Mouse (Mus musculus) limb, embryonic 12.5 days (tissue): ENCODE data around the gene Drd3. TPM values are rescaled to one million over a fixed set of nuclear protein-coding genes. Genes with fewer than 3 reads are reported as not detected.

Experiments
- ATAC-seq: fragments of 200-750 bp; cut with Nextera tagmentation; 2 replicates; pipeline ENCODE4 v1.8.0; 2017; ENCODE audit warnings: low read depth, moderate TSS enrichment; ENCODE audit not compliant: insufficient number of reproducible peaks, insufficient read depth, low FRiP score, low TSS enrichment
- H3K27ac ChIP-seq: fragments of 300-500 bp; sonication (generic); 2 replicates; pipeline ENCODE4 v1.5.1; 2016; ENCODE audit warnings: mild to moderate bottlenecking, moderate library complexity
- H3K27me3 ChIP-seq: fragments of 300-500 bp; sonication (generic); 2 replicates; pipeline ENCODE4 v1.6.1; 2016; ENCODE audit warnings: mild to moderate bottlenecking, moderate library complexity
- H3K36me3 ChIP-seq: fragments of 300-500 bp; sonication (generic); 2 replicates; pipeline ENCODE4 v1.6.1; 2016; ENCODE audit warnings: mild to moderate bottlenecking, moderate library complexity
- H3K4me1 ChIP-seq: fragments of 300-500 bp; sonication (generic); replicated peaks from 2 replicates; pipeline ENCODE4 v1.6.1; 2016
- H3K4me2 ChIP-seq: fragments of 300-500 bp; sonication (generic); 2 replicates; pipeline ENCODE4 v1.6.1; 2016; ENCODE audit warnings: mild to moderate bottlenecking, moderate library complexity
- H3K4me3 ChIP-seq: fragments of 300-500 bp; sonication (generic); replicated peaks from 2 replicates; pipeline ENCODE4 v1.5.1; 2016; ENCODE audit warnings: mild to moderate bottlenecking
- H3K9ac ChIP-seq: fragments of 300-500 bp; sonication (generic); replicated peaks from 2 replicates; pipeline ENCODE4 v1.6.1; 2016; ENCODE audit warnings: mild to moderate bottlenecking, moderate library complexity
- H3K9me3 ChIP-seq: fragments of 300-500 bp; sonication (generic); 2 replicates; pipeline ENCODE4 v1.6.1; 2016; ENCODE audit warnings: mild to moderate bottlenecking, moderate library complexity
- WGBS: fragments of 180-500 bp; shearing (Covaris S2); methylation state at CpG from one replicate; pipeline ENCODE4 v1.1.7; 2016; 5-methylcytosine and 5-hydroxymethylcytosine counted together
- polyA plus RNA-seq: library from polyadenylated mRNA; unstranded; fragments of >200 nt; fragmentation: Nextera tagmentation; extraction: Ambion mirVana; gene quantifications from 2 replicates; pipeline ENCODE4 v1.2.1, GENCODE M21; 2016

The Drd3 gene
- polyA plus RNA-seq, 1 experiment from 2014 or later: not detected

GRCm38 (mm10) chr16:43801791-43802307 is 48.0 kb downstream of the Drd3 start:
- H3K36me3 ChIP-seq: no peaks in the 10 kb centered on the region
- peak; percentile 76 for ATAC-seq
- peak overlapping the region; percentile 53; the same call in 1 of the 2 replicates for H3K27ac ChIP-seq
- 2% methylated on average over 18 of the region's 18 CpGs for WGBS
- peaks cover 26% of the 10 kb centered on the region for H3K27me3 ChIP-seq
- H3K4me1 ChIP-seq: peaks cover 29% of the 10 kb centered on the region
- H3K4me2 ChIP-seq: peak overlapping the region; percentile 64
- H3K9me3 ChIP-seq: peaks cover 3% of the 10 kb centered on the region; the same call in 1 of the 2 replicates
- no peak overlapping the region for H3K9ac ChIP-seq
- peak overlapping the region; percentile 32 for H3K4me3 ChIP-seq

DNA sequence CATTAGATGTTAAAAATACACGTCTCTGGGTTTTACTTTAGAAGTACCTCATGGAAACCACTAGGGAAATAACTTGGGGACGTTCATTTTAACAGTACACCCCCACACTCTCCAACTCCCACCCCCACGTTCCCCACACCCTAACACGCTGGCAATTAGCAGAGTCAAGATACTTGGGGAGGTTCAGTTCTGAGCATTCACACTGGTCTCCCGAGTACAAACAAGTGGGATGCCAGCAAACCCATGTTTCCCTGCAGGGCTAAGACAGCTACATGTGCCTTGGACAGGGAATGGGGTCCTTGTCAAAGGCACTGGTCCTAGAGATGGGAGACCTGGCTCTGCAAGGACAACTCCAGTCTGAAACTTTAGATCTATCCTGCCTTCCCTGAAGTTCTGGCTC is 48.6 kb downstream of the Drd3 start:
- Histone ChIP-seq H3K27me3 (peaks cover 26% of the 10 kb centered on the region), H3K4me3 (no peak overlapping the region), H3K9me3 (no peaks in the 10 kb centered on the region), H3K9ac (no peak overlapping the region), H3K4me1 (peaks cover 29% of the 10 kb centered on the region), H3K27ac (no peak overlapping the region), H3K4me2 (no peak overlapping the region), H3K36me3 (no peaks in the 10 kb centered on the region)
- WGBS: 51% methylated on average over 5 of the region's 5 CpGs
- ATAC-seq: no peak

GRCm38 (mm10) chr16:43804364-43804763 is 50.5 kb downstream of the Drd3 start:
- Histone ChIP-seq H3K36me3 (no peaks in the 10 kb centered on the region), H3K9me3 (no peaks in the 10 kb centered on the region), H3K4me1 (peaks cover 26% of the 10 kb centered on the region), H3K4me2 (no peak overlapping the region), H3K4me3 (no peak overlapping the region), H3K27ac (no peak overlapping the region), H3K27me3 (peaks cover 22% of the 10 kb centered on the region), H3K9ac (no peak overlapping the region)
- ATAC-seq: no peak
- WGBS: 88% methylated on average over 6 of the region's 6 CpGs

DNA sequence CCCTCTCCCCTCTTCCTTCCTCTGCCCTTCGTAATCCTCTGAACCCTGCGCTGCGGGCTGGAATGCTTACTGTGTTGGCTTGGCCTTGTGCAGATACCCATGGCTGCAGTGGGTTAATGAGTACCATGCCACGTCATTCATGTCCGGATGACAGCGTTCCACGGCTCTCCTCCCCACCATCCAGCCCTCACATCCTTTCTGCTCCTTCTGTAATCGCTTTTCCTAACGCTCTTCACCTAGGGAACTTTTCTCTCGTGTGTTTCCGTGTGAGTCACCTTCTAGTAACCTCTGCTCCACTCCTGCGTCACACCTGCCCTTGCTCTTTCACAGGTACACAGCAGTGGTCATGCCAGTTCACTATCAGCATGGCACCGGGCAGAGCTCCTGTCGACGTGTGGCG is 53.2 kb downstream of the Drd3 start:
- ATAC-seq: no peak
- WGBS: 71% methylated on average over 16 of the region's 16 CpGs

DNA sequence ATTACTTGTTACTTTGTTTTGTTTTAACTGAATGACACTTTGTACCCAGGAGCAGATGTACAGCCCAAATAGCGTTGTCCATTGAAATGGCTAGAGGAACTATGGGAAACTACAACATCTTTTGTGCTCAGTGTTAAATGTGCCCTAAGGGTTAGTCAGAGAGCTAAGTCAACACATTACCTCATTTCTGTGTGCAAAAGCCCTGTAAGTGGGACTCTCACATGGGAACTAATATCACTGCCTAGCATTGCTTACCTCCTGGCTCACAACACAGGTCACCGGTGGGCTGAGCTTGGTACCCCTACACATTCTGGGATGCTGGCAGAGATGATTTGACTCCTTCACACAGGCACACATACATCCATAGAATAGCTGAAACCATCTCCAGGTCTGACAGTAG is 55.6 kb downstream of the Drd3 start:
- Histone ChIP-seq H3K27ac (no peak overlapping the region), H3K36me3 (no peaks in the 10 kb centered on the region), H3K4me3 (no peak overlapping the region), H3K4me1 (no peaks in the 10 kb centered on the region), H3K9me3 (no peaks in the 10 kb centered on the region), H3K27me3 (0 out of 2 replicates have a peak, but pooled peaks cover 3% of the 10 kb centered on the region), H3K4me2 (no peak overlapping the region), H3K9ac (no peak overlapping the region)
- WGBS: 90% methylated on average over 2 of the region's 2 CpGs
- ATAC-seq: no peak

More for the DNA sequence above, 53.2 kb downstream of the Drd3 start:
- H3K27ac ChIP-seq: no peak overlapping the region
- H3K4me1 ChIP-seq: no peaks in the 10 kb centered on the region
- H3K9me3 ChIP-seq: no peaks in the 10 kb centered on the region
- no peaks in the 10 kb centered on the region for H3K36me3 ChIP-seq
- no peak overlapping the region for H3K4me2 ChIP-seq
- no peak overlapping the region for H3K9ac ChIP-seq
- H3K27me3 ChIP-seq: peaks cover 11% of the 10 kb centered on the region
- H3K4me3 ChIP-seq: no peak overlapping the region

GRCm38 (mm10) chr16:43811402-43811801 is 57.6 kb downstream of the Drd3 start:
- no peaks in the 10 kb centered on the region for H3K9me3 ChIP-seq
- no peak for ATAC-seq
- no peaks in the 10 kb centered on the region for H3K4me1 ChIP-seq
- H3K4me3 ChIP-seq: no peak overlapping the region
- no peak overlapping the region for H3K27ac ChIP-seq
- H3K27me3 ChIP-seq: 0 out of 2 replicates have a peak, but pooled peaks cover under 1% of the 10 kb centered on the region
- H3K4me2 ChIP-seq: no peak overlapping the region
- H3K9ac ChIP-seq: no peak overlapping the region
- 86% methylated on average over 1 of the region's 1 CpGs for WGBS
- H3K36me3 ChIP-seq: no peaks in the 10 kb centered on the region

DNA sequence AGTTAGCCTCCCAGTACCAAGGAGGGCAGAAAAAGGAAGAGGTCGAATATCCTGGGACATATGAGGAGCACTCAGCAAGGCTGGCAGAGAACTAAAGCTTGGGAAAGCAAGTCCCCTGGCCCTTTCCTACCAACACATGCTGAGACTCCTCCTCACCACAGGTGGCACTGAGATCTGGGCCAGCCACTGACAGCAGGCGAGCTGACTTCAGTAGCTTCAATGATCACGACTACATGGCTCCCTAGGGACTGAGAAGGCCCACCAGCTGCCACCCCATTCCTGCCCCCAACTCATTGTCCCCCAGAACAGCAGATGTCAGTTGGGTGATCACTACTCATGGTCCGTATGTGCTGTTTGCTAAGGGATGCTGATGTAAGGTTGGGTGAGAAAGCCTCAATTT is 60.8 kb downstream of the Drd3 start:
- no peak for ATAC-seq

GRCm38 (mm10) chr16:43816321-43816720 is 62.5 kb downstream of the Drd3 start:
- Histone ChIP-seq H3K9ac (no peak overlapping the region), H3K4me3 (no peak overlapping the region), H3K27ac (no peak overlapping the region), H3K36me3 (no peaks in the 10 kb centered on the region), H3K4me1 (no peaks in the 10 kb centered on the region), H3K27me3 (no peaks in the 10 kb centered on the region), H3K9me3 (no peaks in the 10 kb centered on the region), H3K4me2 (no peak overlapping the region)
- ATAC-seq: no peak
- 76% methylated on average over 4 of the region's 5 CpGs for WGBS

More for the DNA sequence above, 60.8 kb downstream of the Drd3 start:
- H3K4me1 ChIP-seq: no peaks in the 10 kb centered on the region
- H3K27ac ChIP-seq: no peak overlapping the region
- H3K27me3 ChIP-seq: no peaks in the 10 kb centered on the region
- no peak overlapping the region for H3K4me3 ChIP-seq
- H3K9ac ChIP-seq: no peak overlapping the region
- WGBS: 51% methylated on average over 4 of the region's 4 CpGs
- no peaks in the 10 kb centered on the region for H3K9me3 ChIP-seq
- no peak overlapping the region for H3K4me2 ChIP-seq
- no peaks in the 10 kb centered on the region for H3K36me3 ChIP-seq

DNA sequence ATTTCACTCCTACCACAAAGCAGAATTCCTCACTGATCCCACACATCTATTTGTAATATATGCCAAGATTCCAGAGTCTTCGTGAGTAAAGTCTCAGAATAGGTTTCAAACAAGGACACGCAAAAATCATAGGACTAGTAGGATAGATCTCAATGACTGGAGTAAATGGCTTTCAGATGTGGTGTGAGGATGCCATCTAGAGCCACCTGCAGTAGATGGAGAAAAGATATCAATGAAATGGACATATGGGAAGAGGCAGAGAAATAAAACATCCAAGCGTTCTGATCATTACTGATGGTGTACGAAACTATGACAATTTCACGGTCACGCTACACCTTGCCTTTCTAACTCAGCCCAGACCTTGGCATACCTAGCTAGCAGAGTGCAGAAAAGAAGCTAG is 64.6 kb downstream of the Drd3 start:
- no peaks in the 10 kb centered on the region for H3K36me3 ChIP-seq
- H3K9me3 ChIP-seq: no peaks in the 10 kb centered on the region
- ATAC-seq: no peak
- H3K9ac ChIP-seq: no peak overlapping the region
- H3K27me3 ChIP-seq: no peaks in the 10 kb centered on the region
- no peak overlapping the region for H3K27ac ChIP-seq
- H3K4me3 ChIP-seq: no peak overlapping the region
- 91% methylated on average over 6 of the region's 6 CpGs for WGBS
- H3K4me2 ChIP-seq: no peak overlapping the region
- H3K4me1 ChIP-seq: 0 out of 2 replicates have a peak, but pooled peaks cover 7% of the 10 kb centered on the region

GRCm38 (mm10) chr16:43827492-43827891 is 73.7 kb downstream of the Drd3 start:
- no peak overlapping the region for H3K4me3 ChIP-seq
- H3K9me3 ChIP-seq: no peaks in the 10 kb centered on the region
- 0 out of 2 replicates have a peak, but pooled peaks cover 2% of the 10 kb centered on the region for H3K4me1 ChIP-seq
- no peaks in the 10 kb centered on the region for H3K27me3 ChIP-seq
- WGBS: 88% methylated on average over 3 of the region's 3 CpGs
- no peaks in the 10 kb centered on the region for H3K36me3 ChIP-seq
- H3K27ac ChIP-seq: no peak overlapping the region
- no peak overlapping the region for H3K9ac ChIP-seq
- ATAC-seq: no peak
- no peak overlapping the region for H3K4me2 ChIP-seq

GRCm38 (mm10) chr16:43831957-43832356 is 78.1 kb downstream of the Drd3 start:
- H3K9me3 ChIP-seq: no peaks in the 10 kb centered on the region
- 95% methylated on average over 2 of the region's 2 CpGs for WGBS
- ATAC-seq: no peak
- no peak overlapping the region for H3K9ac ChIP-seq
- H3K4me2 ChIP-seq: no peak overlapping the region
- no peaks in the 10 kb centered on the region for H3K27me3 ChIP-seq
- no peak overlapping the region for H3K4me3 ChIP-seq
- H3K36me3 ChIP-seq: no peaks in the 10 kb centered on the region
- H3K4me1 ChIP-seq: no peaks in the 10 kb centered on the region
- H3K27ac ChIP-seq: no peak overlapping the region

GRCm38 (mm10) chr16:43841236-43841635 is 87.4 kb downstream of the Drd3 start:
- Histone ChIP-seq H3K9me3 (no peaks in the 10 kb centered on the region), H3K36me3 (no peaks in the 10 kb centered on the region), H3K27ac (no peak overlapping the region), H3K4me2 (no peak overlapping the region), H3K9ac (no peak overlapping the region), H3K4me1 (no peaks in the 10 kb centered on the region), H3K27me3 (no peaks in the 10 kb centered on the region), H3K4me3 (no peak overlapping the region)
- ATAC-seq: no peak
- 97% methylated on average over 1 of the region's 1 CpGs for WGBS
